Mouse (Mus musculus) adrenal gland, postnatal 4 days (tissue): ENCODE results near the gene Nsmf. TPM values are rescaled to one million over a fixed set of nuclear protein-coding genes. Genes with fewer than 3 reads are reported as not detected.
A peak's percentile ranks its signal among the peaks of the same experiment; 100 is the strongest.

ENCODE experiments used
- DNase-seq, 2 experiments: peaks; one replicate each; pipeline ENCODE4 v3.0.0; 2021 to 2022; ENCODE audit warnings: low spot score in 2 of 2, mixed read lengths in 2 of 2
- long read RNA-seq, 2 experiments: library from polyadenylated mRNA; stranded (forward); transcript quantifications; one replicate each; pipeline ENCODE4 v2.0.0; 2021
- total RNA-seq, 2 experiments: library from RNA; stranded (reverse); gene quantifications; 2 replicates each; pipeline ENCODE4 v1.2.3; 2021

Gene Nsmf
- 10 to 100 TPM; 78.9 to 80.1 TPM for total RNA-seq
- long read RNA-seq, experiment 1, transcript Nsmf-201 (15 exons, 2,922 nt): major isoform, 10 of 50 reads
- long read RNA-seq, experiment 1, partial matches to known transcripts: 3 of 50 reads
- long read RNA-seq, experiment 1, other reads (novel, unspliced or antisense): 33 of 50 reads
- long read RNA-seq, experiment 2, transcript Nsmf-201 (15 exons, 2,922 nt): major isoform, 26 of 68 reads
- long read RNA-seq, experiment 2, partial matches to known transcripts: 14 of 68 reads
- long read RNA-seq, experiment 2, other reads (novel, unspliced or antisense): 23 of 68 reads

- peak; percentile 69 to 74 for DNase-seq
Observed at GRCm38 (mm10) chr2:25054221-25055067, at the start of gene Nsmf. Gene Nsmf, plus strand, starts transcription at chr2:25054355.

- no peak for DNase-seq
Observed at GRCm38 (mm10) chr2:25006767-25007166, 47.4 kb upstream of the Nsmf start.

- DNase-seq: no peak
Observed at GRCm38 (mm10) chr2:25008250-25008649, 45.9 kb upstream of the Nsmf start.

GRCm38 (mm10) chr2:25022678-25023077 is 31.5 kb upstream of the Nsmf start:
- no peak for DNase-seq

GRCm38 (mm10) chr2:25025109-25025508 is 29.0 kb upstream of the Nsmf start:
- no peak for DNase-seq

- no peak for DNase-seq
Observed at GRCm38 (mm10) chr2:25034994-25035393, 19.2 kb upstream of the Nsmf start.

- DNase-seq: no peak
Observed at GRCm38 (mm10) chr2:25040089-25040488, 14.1 kb upstream of the Nsmf start.

- DNase-seq: no peak
Observed at GRCm38 (mm10) chr2:25050921-25051320, 3.2 kb upstream of the Nsmf start.

- no peak for DNase-seq
Observed at GRCm38 (mm10) chr2:25051450-25051849, 2.7 kb upstream of the Nsmf start.

GRCm38 (mm10) chr2:25053101-25053500 is 1.1 kb upstream of the Nsmf start:
- DNase-seq: no peak

- DNase-seq: no peak
Observed at GRCm38 (mm10) chr2:25055068-25055405, 882 bp downstream of the Nsmf start.

- no peak for DNase-seq
Observed at GRCm38 (mm10) chr2:25055409-25056155, 1.4 kb downstream of the Nsmf start.

- no peak for DNase-seq
Observed at GRCm38 (mm10) chr2:25058926-25059325, 4.8 kb downstream of the Nsmf start.

GRCm38 (mm10) chr2:25063523-25063922 is 9.4 kb downstream of the Nsmf start:
- no peak for DNase-seq

GRCm38 (mm10) chr2:25064285-25064684 is 10.1 kb downstream of the Nsmf start:
- DNase-seq: no peak

- DNase-seq: no peak
Observed at GRCm38 (mm10) chr2:25065537-25065936, 11.4 kb downstream of the Nsmf start.

- no peak for DNase-seq
Observed at GRCm38 (mm10) chr2:25066552-25066951, 12.4 kb downstream of the Nsmf start.

- no peak for DNase-seq
Observed at GRCm38 (mm10) chr2:25069537-25069936, 15.4 kb downstream of the Nsmf start.

- DNase-seq: no peak
Observed at GRCm38 (mm10) chr2:25072398-25072797, 18.2 kb downstream of the Nsmf start.

- no peak for DNase-seq
Observed at GRCm38 (mm10) chr2:25075506-25075905, 21.4 kb downstream of the Nsmf start.

- DNase-seq: no peak
Observed at GRCm38 (mm10) chr2:25078967-25079366, 24.8 kb downstream of the Nsmf start.

- DNase-seq: no peak
Observed at GRCm38 (mm10) chr2:25080076-25080475, 25.9 kb downstream of the Nsmf start, which contains the start of gene Entpd8. Gene Entpd8, plus strand, starts transcription at chr2:25080304.
